Mouse (Mus musculus): ENCODE data around the gene Krt87. TPM values are rescaled to one million over a fixed set of nuclear protein-coding genes. Genes with fewer than 3 reads are reported as not detected.

Krt87 gene
- polyA plus RNA-seq, 1 experiment from 2014 or later = 0.29 TPM

- Histone ChIP-seq H3K36me3 (no peaks in the 10 kb centered on the region), H3K4me1 (replicated peaks) (peaks cover 7% of the 10 kb centered on the region; the same call in 1 of the 2 replicates), H3K9ac (replicated peaks) (no peak overlapping the region), H3K4me3 (replicated peaks) (no peak overlapping the region), H3K27ac (no peak overlapping the region), H3K4me2 (no peak overlapping the region), H3K9me3 (no peaks in the 10 kb centered on the region), H3K27me3 (peaks cover 17% of the 10 kb centered on the region)
- ATAC-seq (ENCODE audit: insufficient number of reproducible peaks, insufficient read depth, low FRiP score, low TSS enrichment, low read depth) = no peak
- WGBS = 76% methylated on average over 4 of the region's 4 CpGs
Observed at GRCm38 (mm10) chr15:101418950-101419349, 19.7 kb downstream of the Krt87 start.

GRCm38 (mm10) chr15:101414807-101415565 is 23.6 kb downstream of the Krt87 start:
- H3K27ac ChIP-seq = no peak overlapping the region
- no peak for ATAC-seq (ENCODE audit: insufficient number of reproducible peaks, insufficient read depth, low FRiP score, low TSS enrichment, low read depth)
- H3K9ac ChIP-seq (replicated peaks) = no peak overlapping the region
- no peak overlapping the region for H3K4me2 ChIP-seq
- no peaks in the 10 kb centered on the region for H3K36me3 ChIP-seq
- peaks cover 51% of the 10 kb centered on the region for H3K27me3 ChIP-seq
- H3K4me3 ChIP-seq (replicated peaks) = no peak overlapping the region
- H3K4me1 ChIP-seq (replicated peaks) = peaks cover 30% of the 10 kb centered on the region
- H3K9me3 ChIP-seq = no peaks in the 10 kb centered on the region
- WGBS = 37% methylated on average over 11 of the region's 11 CpGs

GRCm38 (mm10) chr15:101413916-101414635 is 24.5 kb downstream of the Krt87 start:
- Histone ChIP-seq H3K4me2 (no peak overlapping the region), H3K9ac (replicated peaks) (no peak overlapping the region), H3K9me3 (no peaks in the 10 kb centered on the region), H3K4me1 (replicated peaks) (peaks cover 30% of the 10 kb centered on the region), H3K36me3 (no peaks in the 10 kb centered on the region), H3K27ac (no peak overlapping the region), H3K4me3 (replicated peaks) (no peak overlapping the region), H3K27me3 (peaks cover 51% of the 10 kb centered on the region)
- 42% methylated on average over 7 of the region's 7 CpGs for WGBS
- ATAC-seq (ENCODE audit: insufficient number of reproducible peaks, insufficient read depth, low FRiP score, low TSS enrichment, low read depth) = no peak

GRCm38 (mm10) chr15:101412188-101412587 is 26.4 kb downstream of the Krt87 start:
- Histone ChIP-seq H3K27me3 (peaks cover 51% of the 10 kb centered on the region), H3K9me3 (no peaks in the 10 kb centered on the region), H3K4me1 (replicated peaks) (peaks cover 30% of the 10 kb centered on the region), H3K36me3 (no peaks in the 10 kb centered on the region), H3K4me3 (replicated peaks) (peak overlapping the region; percentile 22), H3K9ac (replicated peaks) (no peak overlapping the region; the same call in 1 of the 2 replicates), H3K4me2 (peak overlapping the region; percentile 32), H3K27ac (no peak overlapping the region)
- ATAC-seq (ENCODE audit: insufficient number of reproducible peaks, insufficient read depth, low FRiP score, low TSS enrichment, low read depth) = no peak
- 19% methylated on average over 31 of the region's 31 CpGs for WGBS

- H3K4me2 ChIP-seq = peak within 1 kb of the TSS; percentile 32
- ATAC-seq (ENCODE audit: insufficient number of reproducible peaks, insufficient read depth, low FRiP score, low TSS enrichment, low read depth) = no peak; the same call in 1 of the 2 replicates
Observed at GRCm38 (mm10) chr15:101410775-101411174, 27.8 kb downstream of the Krt87 start, which contains the start of gene Krt7. Gene Krt7, plus strand, starts transcription at chr15:101411043.

GRCm38 (mm10) chr15:101398269-101398668 is 40.3 kb downstream of the Krt87 start:
- no peak for ATAC-seq (ENCODE audit: insufficient number of reproducible peaks, insufficient read depth, low FRiP score, low TSS enrichment, low read depth)
- H3K4me1 ChIP-seq (replicated peaks) = peaks cover 18% of the 10 kb centered on the region
- H3K4me3 ChIP-seq (replicated peaks) = no peak overlapping the region
- WGBS = 87% methylated on average over 8 of the region's 8 CpGs
- H3K9ac ChIP-seq (replicated peaks) = no peak overlapping the region
- no peak overlapping the region for H3K4me2 ChIP-seq
- H3K9me3 ChIP-seq = no peaks in the 10 kb centered on the region
- no peak overlapping the region for H3K27ac ChIP-seq
- H3K36me3 ChIP-seq = no peaks in the 10 kb centered on the region
- H3K27me3 ChIP-seq = peaks cover 5% of the 10 kb centered on the region; the same call in 1 of the 2 replicates

More at GRCm38 (mm10) chr15:101410775-101411174, 27.8 kb downstream of the Krt87 start, which contains the start of gene Krt7:
- 29% methylated on average over 2 of the region's 2 CpGs for WGBS
- Histone ChIP-seq H3K4me1 (replicated peaks) (peaks cover 30% of the 10 kb centered on the region), H3K4me3 (replicated peaks) (peak within 1 kb of the TSS; percentile 22; the same call in 1 of the 2 replicates), H3K27me3 (peaks cover 51% of the 10 kb centered on the region), H3K36me3 (no peaks in the 10 kb centered on the region), H3K27ac (peak within 1 kb of the TSS; percentile 45; the same call in 1 of the 2 replicates), H3K9ac (replicated peaks) (no peak within 1 kb of the TSS), H3K9me3 (no peaks in the 10 kb centered on the region)

- H3K4me1 ChIP-seq (replicated peaks) = peaks cover 18% of the 10 kb centered on the region
- 88% methylated on average over 2 of the region's 2 CpGs for WGBS
- H3K27ac ChIP-seq = no peak overlapping the region
- H3K4me2 ChIP-seq = no peak overlapping the region
- H3K9ac ChIP-seq (replicated peaks) = no peak overlapping the region
- H3K27me3 ChIP-seq = peaks cover 5% of the 10 kb centered on the region; the same call in 1 of the 2 replicates
- H3K36me3 ChIP-seq = no peaks in the 10 kb centered on the region
- ATAC-seq (ENCODE audit: insufficient number of reproducible peaks, insufficient read depth, low FRiP score, low TSS enrichment, low read depth) = no peak
- no peaks in the 10 kb centered on the region for H3K9me3 ChIP-seq
- H3K4me3 ChIP-seq (replicated peaks) = no peak overlapping the region
Observed at GRCm38 (mm10) chr15:101397683-101398082, 40.9 kb downstream of the Krt87 start.

GRCm38 (mm10) chr15:101396921-101397320 is 41.7 kb downstream of the Krt87 start:
- Histone ChIP-seq H3K36me3 (no peaks in the 10 kb centered on the region), H3K9me3 (no peaks in the 10 kb centered on the region), H3K27me3 (peaks cover 5% of the 10 kb centered on the region; the same call in 1 of the 2 replicates), H3K4me1 (replicated peaks) (peaks cover 18% of the 10 kb centered on the region), H3K4me2 (0 out of 2 replicates have a peak overlapping the region, but pooled peaks have one; percentile 17), H3K4me3 (replicated peaks) (no peak overlapping the region), H3K27ac (peak overlapping the region; percentile 68), H3K9ac (replicated peaks) (no peak overlapping the region)
- peak; percentile 68; the same call in 1 of the 2 replicates for ATAC-seq (ENCODE audit: insufficient number of reproducible peaks, insufficient read depth, low FRiP score, low TSS enrichment, low read depth)
- 51% methylated on average over 3 of the region's 3 CpGs for WGBS

- Histone ChIP-seq H3K27me3 (peaks cover 5% of the 10 kb centered on the region; the same call in 1 of the 2 replicates), H3K9me3 (no peaks in the 10 kb centered on the region), H3K36me3 (no peaks in the 10 kb centered on the region), H3K4me3 (replicated peaks) (no peak overlapping the region), H3K27ac (peak overlapping the region; percentile 68), H3K4me1 (replicated peaks) (peaks cover 18% of the 10 kb centered on the region), H3K4me2 (peak overlapping the region; percentile 17; the same call in 1 of the 2 replicates), H3K9ac (replicated peaks) (no peak overlapping the region)
- peak; percentile 42; the same call in 1 of the 2 replicates for ATAC-seq (ENCODE audit: insufficient number of reproducible peaks, insufficient read depth, low FRiP score, low TSS enrichment, low read depth)
- 4% methylated on average over 7 of the region's 7 CpGs for whole genome bisulfite sequencing
Observed at GRCm38 (mm10) chr15:101396466-101396865, 42.1 kb downstream of the Krt87 start.

GRCm38 (mm10) chr15:101394908-101395307 is 43.7 kb downstream of the Krt87 start:
- Histone ChIP-seq H3K27me3 (peaks cover under 1% of the 10 kb centered on the region; the same call in 1 of the 2 replicates), H3K4me3 (replicated peaks) (no peak overlapping the region), H3K4me1 (replicated peaks) (peaks cover 18% of the 10 kb centered on the region), H3K36me3 (no peaks in the 10 kb centered on the region), H3K27ac (no peak overlapping the region), H3K4me2 (no peak overlapping the region), H3K9me3 (no peaks in the 10 kb centered on the region), H3K9ac (replicated peaks) (no peak overlapping the region)
- no peak for ATAC-seq (ENCODE audit: insufficient number of reproducible peaks, insufficient read depth, low FRiP score, low TSS enrichment, low read depth)
- 65% methylated on average over 7 of the region's 7 CpGs for WGBS

GRCm38 (mm10) chr15:101392251-101392650 is 46.4 kb downstream of the Krt87 start:
- no peak overlapping the region for H3K9ac ChIP-seq (replicated peaks)
- H3K4me2 ChIP-seq = no peak overlapping the region
- ATAC-seq (ENCODE audit: insufficient number of reproducible peaks, insufficient read depth, low FRiP score, low TSS enrichment, low read depth) = no peak
- H3K4me1 ChIP-seq (replicated peaks) = peaks cover 24% of the 10 kb centered on the region
- 79% methylated on average over 5 of the region's 5 CpGs for WGBS
- H3K9me3 ChIP-seq = no peaks in the 10 kb centered on the region
- no peaks in the 10 kb centered on the region; the same call in 1 of the 2 replicates for H3K27me3 ChIP-seq
- no peak overlapping the region for H3K4me3 ChIP-seq (replicated peaks)
- H3K27ac ChIP-seq = no peak overlapping the region
- H3K36me3 ChIP-seq = no peaks in the 10 kb centered on the region

Measured in limb, embryonic 12.5 days (tissue).